Mouse (Mus musculus): ENCODE results near the gene Prf1. TPM values are rescaled to one million over a fixed set of nuclear protein-coding genes. Genes with fewer than 3 reads are reported as not detected.

Prf1 gene
- total and polyA plus RNA-seq, 3 experiments, result 0.39 to 0.93 (median 0.43) TPM

GRCm38 (mm10) chr10:61304046-61304445, 6.4 kb downstream of the Prf1 start:
- Histone ChIP-seq H3K9me3 (replicated peaks; ENCODE audit: low read length) (no peaks in the 10 kb centered on the region), H3K9ac (ENCODE audit: insufficient read depth, low read depth) (no peak overlapping the region), H3K36me3 (replicated peaks in 1 of 2; ENCODE audit: control insufficient read depth in 1 of 2, insufficient read depth in 1 of 2, low read length in 1 of 2) (no peaks in the 10 kb centered on the region), H3K4me2 (ENCODE audit: insufficient read depth, low read depth, poor library complexity, severe bottlenecking) (no peak overlapping the region), H3K79me2 (replicated peaks; ENCODE audit: control insufficient read depth, extremely low read depth, insufficient read depth, poor library complexity, severe bottlenecking) (no peaks in the 10 kb centered on the region), H3K27me3 (replicated peaks) (no peaks in the 10 kb centered on the region), H3K27ac (ENCODE audit: insufficient read depth, low read depth) (no peak overlapping the region), H3K4me3 (replicated peaks in 1 of 3; ENCODE audit: low read depth in 2 of 3, low read length in 2 of 3, poor library complexity in 1 of 3) (no peak overlapping the region), H3K4me1 (ENCODE audit: control insufficient read depth in 1 of 2, insufficient read depth in 2 of 2) (peaks cover 7 to 13% of the 10 kb centered on the region in 2 experiments)
- no peak for DNase-seq (ENCODE audit: extremely low read depth)
- no peak for TF ChIP-seq MEF2A (IDR thresholded peaks at IDR 0.05; ENCODE audit: borderline replicate concordance, low read depth, low read length)
- TF ChIP-seq POLR2A (IDR thresholded peaks at IDR 0.05; ENCODE audit: low read depth, low read length), result no peak
- no peak for TF ChIP-seq CHD2 (IDR thresholded peaks at IDR 0.05; ENCODE audit: low read length)
- TF ChIP-seq POLR2AphosphoS2 (IDR thresholded peaks at IDR 0.05; ENCODE audit: low read depth, low read length), result no peak
- no peak for TF ChIP-seq ZKSCAN1 (IDR thresholded peaks at IDR 0.05; ENCODE audit: borderline replicate concordance, low read depth, low read length)
- TF ChIP-seq GABPA (IDR thresholded peaks at IDR 0.05; ENCODE audit: insufficient replicate concordance, low read depth, low read length), result no peak
- no peak for TF ChIP-seq MAX (IDR thresholded peaks at IDR 0.05; ENCODE audit: low read length)
- no peak for TF ChIP-seq MXI1 (IDR thresholded peaks at IDR 0.05; ENCODE audit: low read depth, low read length)
- no peak for TF ChIP-seq ZC3H11A (IDR thresholded peaks at IDR 0.05; ENCODE audit: low read depth, low read length)
- TF ChIP-seq SIN3A (IDR thresholded peaks at IDR 0.05; ENCODE audit: low read length), result no peak
- no peak for TF ChIP-seq EP300 (IDR thresholded peaks at IDR 0.05; ENCODE audit: low read length)
- TF ChIP-seq IRF4 (IDR thresholded peaks at IDR 0.05; ENCODE audit: low read depth, low read length), result no peak
- no peak for TF ChIP-seq KAT2A (IDR thresholded peaks at IDR 0.05; ENCODE audit: insufficient replicate concordance, low read length)
- TF ChIP-seq CHD1 (IDR thresholded peaks at IDR 0.05; ENCODE audit: low read depth, low read length), result no peak
- dilution Hi-C loops (cut with MboI; ENCODE audit: extremely low pct_ligation_motif_present, extremely low pct_unique_long_range_greater_than_20kb, low sequenced_read_pairs) (no loop called here), in situ Hi-C loops (cut with MboI; ENCODE audit: low pct_ligation_motif_present, low pct_unique_long_range_greater_than_20kb, low sequenced_read_pairs) (no loop called here)

DNA sequence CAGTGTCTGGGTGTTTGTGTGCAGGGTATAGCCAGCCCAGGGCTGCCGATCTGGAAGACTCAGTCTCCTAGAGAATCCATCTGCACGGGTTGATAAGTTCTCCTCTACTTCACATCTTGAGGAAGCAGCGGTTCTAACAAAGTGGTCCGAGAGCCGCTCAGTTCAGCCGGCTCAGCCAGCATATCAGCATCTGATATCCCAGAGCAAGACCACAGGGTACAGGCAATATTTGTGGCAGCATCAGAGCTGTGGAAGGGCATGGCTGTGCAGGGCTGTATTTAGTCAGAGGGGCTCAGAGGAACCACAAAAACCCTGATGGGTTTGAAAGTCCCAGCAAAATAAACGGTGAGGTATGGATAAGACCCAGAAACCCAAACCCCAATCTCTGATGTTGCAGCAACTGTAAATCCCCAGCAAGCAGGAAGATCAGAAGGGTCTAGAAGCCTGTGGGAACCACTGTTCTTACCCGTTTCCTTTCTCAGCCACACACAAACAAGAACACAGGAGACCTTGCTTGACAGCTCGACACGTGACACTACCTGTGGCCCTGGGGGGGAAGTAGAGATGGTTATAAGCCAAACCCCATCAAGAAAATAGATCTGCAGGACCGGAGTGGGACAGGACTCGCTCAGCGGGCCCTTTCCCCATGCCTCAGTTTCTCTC, 8.4 kb downstream of the Prf1 start:
- in situ Hi-C loops (cut with MboI; ENCODE audit: low pct_ligation_motif_present, low pct_unique_long_range_greater_than_20kb, low sequenced_read_pairs) (no loop called here), dilution Hi-C loops (cut with MboI; ENCODE audit: extremely low pct_ligation_motif_present, extremely low pct_unique_long_range_greater_than_20kb, low sequenced_read_pairs) (no loop called here)
- Histone ChIP-seq H3K4me2 (ENCODE audit: insufficient read depth, low read depth, poor library complexity, severe bottlenecking) (no peak overlapping the region), H3K9ac (ENCODE audit: insufficient read depth, low read depth) (no peak overlapping the region), H3K27me3 (replicated peaks) (no peaks in the 10 kb centered on the region), H3K36me3 (replicated peaks in 1 of 2; ENCODE audit: control insufficient read depth in 1 of 2, insufficient read depth in 1 of 2, low read length in 1 of 2) (no peaks in the 10 kb centered on the region), H3K27ac (ENCODE audit: insufficient read depth, low read depth) (no peak overlapping the region), H3K79me2 (replicated peaks; ENCODE audit: control insufficient read depth, extremely low read depth, insufficient read depth, poor library complexity, severe bottlenecking) (no peaks in the 10 kb centered on the region), H3K9me3 (replicated peaks; ENCODE audit: low read length) (no peaks in the 10 kb centered on the region), H3K4me3 (replicated peaks in 1 of 3; ENCODE audit: low read depth in 2 of 3, low read length in 2 of 3, poor library complexity in 1 of 3) (no peak overlapping the region), H3K4me1 (ENCODE audit: control insufficient read depth in 1 of 2, insufficient read depth in 2 of 2) (peaks cover 5 to 10% of the 10 kb centered on the region in 2 experiments)
- DNase-seq (ENCODE audit: extremely low read depth), result no peak
- TF ChIP-seq ETS1 (conservative IDR thresholded peaks at IDR 0.05; ENCODE audit: low read depth, low read length), result no peak
- no peak for TF ChIP-seq CHD2 (IDR thresholded peaks at IDR 0.05; ENCODE audit: low read length)
- TF ChIP-seq GABPA (IDR thresholded peaks at IDR 0.05; ENCODE audit: insufficient replicate concordance, low read depth, low read length), result no peak
- TF ChIP-seq NELFE (IDR thresholded peaks at IDR 0.05; ENCODE audit: low read depth, low read length), result no peak
- no peak for TF ChIP-seq IRF4 (IDR thresholded peaks at IDR 0.05; ENCODE audit: low read depth, low read length)
- TF ChIP-seq ZNF384 (IDR thresholded peaks at IDR 0.05; ENCODE audit: low read depth, low read length), result no peak
- no peak for TF ChIP-seq UBTF (IDR thresholded peaks at IDR 0.05; ENCODE audit: low read depth, low read length)
- TF ChIP-seq SIN3A (IDR thresholded peaks at IDR 0.05; ENCODE audit: low read length), result no peak
- TF ChIP-seq MEF2A (IDR thresholded peaks at IDR 0.05; ENCODE audit: borderline replicate concordance, low read depth, low read length), result no peak
- no peak for TF ChIP-seq MAX (IDR thresholded peaks at IDR 0.05; ENCODE audit: low read length)
- TF ChIP-seq BHLHE40 (IDR thresholded peaks at IDR 0.05; ENCODE audit: low read depth, low read length), result no peak
- no peak for TF ChIP-seq ELF1 (IDR thresholded peaks at IDR 0.05; ENCODE audit: low read depth, low read length)
- TF ChIP-seq CTCF (conservative IDR thresholded peaks at IDR 0.05 in 1 of 2, IDR thresholded peaks at IDR 0.05 in 1 of 2; ENCODE audit: low read depth in 2 of 2, low read length in 2 of 2), result no peak
- no peak for TF ChIP-seq ZKSCAN1 (IDR thresholded peaks at IDR 0.05; ENCODE audit: borderline replicate concordance, low read depth, low read length)
- TF ChIP-seq RAD21 (IDR thresholded peaks at IDR 0.05; ENCODE audit: low read depth, low read length), result no peak
- TF ChIP-seq MXI1 (IDR thresholded peaks at IDR 0.05; ENCODE audit: low read depth, low read length), result no peak
- TF ChIP-seq JUN (IDR thresholded peaks at IDR 0.05; ENCODE audit: insufficient read depth, low read depth, low read length), result no peak
- no peak for TF ChIP-seq NRF1 (IDR thresholded peaks at IDR 0.05; ENCODE audit: low read depth, low read length)

All from CH12.LX (cell line).